Mouse (Mus musculus) CD8-positive naive resting alpha-beta T cell, adult 2 months (primary cell): ENCODE measurements around the gene Trmt2b.
"Not testable (repeated sequence)": the region's sequence is repeated elsewhere in the genome, so short reads cannot be mapped to it uniquely, and the experiment has no call there.

Experiments used
- DNase-seq, 2 experiments: peaks; one replicate each; pipeline ENCODE4 v3.0.0; 2022; ENCODE audit warnings: low read depth in 2 of 2, low spot score in 2 of 2

Gene Trmt2b

GRCm38 (mm10) chrX:134276275-134277160 is at the start of gene Trmt2b:
Gene Trmt2b, minus strand, starts transcription at chrX:134276984.
- peak; percentile 39 to 47 for DNase-seq

GRCm38 (mm10) chrX:134319153-134319932 is 42.6 kb upstream of the Trmt2b start:
- peak in 1 of 2 experiments; percentile 28 for DNase-seq

GRCm38 (mm10) chrX:134311193-134311592 is 34.4 kb upstream of the Trmt2b start:
- not testable (repeated sequence) for DNase-seq

- no peak for DNase-seq
Measured at GRCm38 (mm10) chrX:134308275-134308634, 31.5 kb upstream of the Trmt2b start.

- peak; percentile 79 to 82 for DNase-seq
Measured at GRCm38 (mm10) chrX:134307534-134308274, 30.9 kb upstream of the Trmt2b start, which contains the start of gene Cenpi. Gene Cenpi, plus strand, starts transcription at chrX:134308084.

- no peak for DNase-seq
Measured at GRCm38 (mm10) chrX:134303287-134303686, 26.5 kb upstream of the Trmt2b start.

GRCm38 (mm10) chrX:134300219-134300618 is 23.4 kb upstream of the Trmt2b start:
- no peak for DNase-seq

- no peak for DNase-seq
Measured at GRCm38 (mm10) chrX:134297195-134297594, 20.4 kb upstream of the Trmt2b start.

GRCm38 (mm10) chrX:134296737-134297136 is 20.0 kb upstream of the Trmt2b start:
- no peak for DNase-seq

GRCm38 (mm10) chrX:134296301-134296700 is 19.5 kb upstream of the Trmt2b start:
- DNase-seq = no peak

GRCm38 (mm10) chrX:134287305-134287704 is 10.5 kb upstream of the Trmt2b start:
- no peak for DNase-seq

GRCm38 (mm10) chrX:134285791-134286190 is 9.0 kb upstream of the Trmt2b start:
- DNase-seq = no peak

GRCm38 (mm10) chrX:134285102-134285501 is 8.3 kb upstream of the Trmt2b start:
- no peak for DNase-seq

GRCm38 (mm10) chrX:134280531-134280930 is 3.7 kb upstream of the Trmt2b start:
- no peak for DNase-seq

GRCm38 (mm10) chrX:134275715-134276114 is 1.1 kb downstream of the Trmt2b start:
- no peak for DNase-seq

- DNase-seq = no peak
Measured at GRCm38 (mm10) chrX:134262129-134262528, 14.7 kb downstream of the Trmt2b start.

- DNase-seq = no peak
Measured at GRCm38 (mm10) chrX:134261191-134261590, 15.6 kb downstream of the Trmt2b start.

GRCm38 (mm10) chrX:134248202-134248601 is 28.6 kb downstream of the Trmt2b start:
- DNase-seq = no peak

- DNase-seq = no peak
Measured at GRCm38 (mm10) chrX:134245946-134246345, 30.8 kb downstream of the Trmt2b start.

- DNase-seq = no peak
Measured at GRCm38 (mm10) chrX:134238266-134238665, 38.5 kb downstream of the Trmt2b start.

- DNase-seq = no peak
Measured at GRCm38 (mm10) chrX:134233048-134233447, 43.7 kb downstream of the Trmt2b start.
